Mouse (Mus musculus) kidney, embryonic 16.5 days (tissue): ENCODE results near the gene Iqsec2. TPM values are rescaled to one million over a fixed set of nuclear protein-coding genes. Genes with fewer than 3 reads are reported as not detected.

ENCODE experiments used
- ATAC-seq: fragments of 200-750 bp; cut with Nextera tagmentation; 2 replicates; pipeline ENCODE4 v1.8.0; 2017; ENCODE audit warnings: moderate TSS enrichment; ENCODE audit not compliant: low FRiP score, low TSS enrichment
- H3K27ac ChIP-seq: fragments of 300-500 bp; sonication (generic); 2 replicates; pipeline ENCODE4 v1.5.1; 2014; ENCODE audit warnings: low read length
- H3K27me3 ChIP-seq: fragments of 300-500 bp; sonication (generic); 2 replicates; pipeline ENCODE4 v1.6.1; 2014; ENCODE audit warnings: low read length, control low read depth, mixed read lengths; ENCODE audit not compliant: insufficient read depth
- H3K36me3 ChIP-seq: fragments of 300-500 bp; sonication (generic); 2 replicates; pipeline ENCODE4 v1.6.1; 2014; ENCODE audit warnings: low read length, control low read depth, mixed read lengths; ENCODE audit not compliant: insufficient read depth
- H3K4me1 ChIP-seq: fragments of 300-500 bp; sonication (generic); 2 replicates; pipeline ENCODE4 v1.6.1; 2014; ENCODE audit warnings: low read length, control low read depth, mixed read lengths; ENCODE audit not compliant: insufficient read depth
- H3K4me2 ChIP-seq: fragments of 300-500 bp; sonication (generic); replicated peaks from 2 replicates; pipeline ENCODE4 v1.6.1; 2014; ENCODE audit warnings: low read depth, low read length
- H3K4me3 ChIP-seq: fragments of 300-500 bp; sonication (generic); 2 replicates; pipeline ENCODE4 v1.5.1; 2014; ENCODE audit warnings: mild to moderate bottlenecking, low read length
- H3K9ac ChIP-seq: fragments of 300-500 bp; sonication (generic); replicated peaks from 2 replicates; pipeline ENCODE4 v1.6.1; 2014; ENCODE audit warnings: low read length
- H3K9me3 ChIP-seq: fragments of 300-500 bp; sonication (generic); 2 replicates; pipeline ENCODE4 v1.6.1; 2016; ENCODE audit warnings: low read length, control low read depth
- WGBS: fragments of 180-500 bp; shearing (Covaris S2); extraction: QIAGEN DNeasy Blood & Tissue Kit; methylation state at CpG from one replicate; pipeline ENCODE4 v1.1.7; 2014; 5-methylcytosine and 5-hydroxymethylcytosine counted together
- polyA plus RNA-seq: library from polyadenylated mRNA; unstranded; fragments of >200 nt; fragmentation: Nextera tagmentation; extraction: Ambion mirVana; gene quantifications from 2 replicates; pipeline ENCODE4 v1.2.1, GENCODE M21; 2015

The Iqsec2 gene
- polyA plus RNA-seq, 1 experiment from 2014 or later = 5.3 TPM

- no peak overlapping the region for H3K4me2 ChIP-seq
- H3K27me3 ChIP-seq = peaks cover 65% of the 10 kb centered on the region
- H3K9ac ChIP-seq = no peak overlapping the region
- WGBS = 38% methylated on average over 4 of the region's 4 CpGs
- H3K27ac ChIP-seq = no peak overlapping the region
- H3K9me3 ChIP-seq = no peaks in the 10 kb centered on the region
- H3K4me3 ChIP-seq = no peak overlapping the region
- H3K36me3 ChIP-seq = no peaks in the 10 kb centered on the region
- no peaks in the 10 kb centered on the region for H3K4me1 ChIP-seq
- peak; percentile 75 for ATAC-seq
Measured at GRCm38 (mm10) chrX:152201737-152202421, 57.8 kb downstream of the Iqsec2 start.

GRCm38 (mm10) chrX:152202422-152203103, 58.5 kb downstream of the Iqsec2 start:
- H3K27me3 ChIP-seq = peaks cover 66% of the 10 kb centered on the region
- WGBS = 38% methylated on average over 8 of the region's 8 CpGs
- no peak overlapping the region for H3K9ac ChIP-seq

GRCm38 (mm10) chrX:152203247-152203646, 59.2 kb downstream of the Iqsec2 start:
- H3K9me3 ChIP-seq = no peaks in the 10 kb centered on the region
- WGBS = 78% methylated on average over 4 of the region's 4 CpGs
- H3K4me1 ChIP-seq = no peaks in the 10 kb centered on the region
- 0 out of 2 replicates have a peak, but pooled peaks have one; percentile 16 for ATAC-seq
- H3K9ac ChIP-seq = no peak overlapping the region
- no peak overlapping the region for H3K4me3 ChIP-seq
- no peak overlapping the region for H3K27ac ChIP-seq
- no peaks in the 10 kb centered on the region for H3K36me3 ChIP-seq
- H3K4me2 ChIP-seq = no peak overlapping the region
- peaks cover 61% of the 10 kb centered on the region for H3K27me3 ChIP-seq

More at GRCm38 (mm10) chrX:152202422-152203103, 58.5 kb downstream of the Iqsec2 start:
- H3K9me3 ChIP-seq = no peaks in the 10 kb centered on the region
- no peak overlapping the region for H3K27ac ChIP-seq
- peak; percentile 64 for ATAC-seq
- no peak overlapping the region for H3K4me3 ChIP-seq
- no peaks in the 10 kb centered on the region for H3K4me1 ChIP-seq
- H3K36me3 ChIP-seq = no peaks in the 10 kb centered on the region
- H3K4me2 ChIP-seq = no peak overlapping the region

- WGBS = 97% methylated on average over 1 of the region's 1 CpGs
- Histone ChIP-seq H3K4me3 (no peak overlapping the region), H3K27ac (no peak overlapping the region), H3K9me3 (no peaks in the 10 kb centered on the region), H3K36me3 (no peaks in the 10 kb centered on the region), H3K4me1 (no peaks in the 10 kb centered on the region), H3K4me2 (no peak overlapping the region), H3K9ac (no peak overlapping the region), H3K27me3 (peaks cover 55% of the 10 kb centered on the region)
- ATAC-seq = no peak
Measured at GRCm38 (mm10) chrX:152205486-152205885, 61.4 kb downstream of the Iqsec2 start.

- Histone ChIP-seq H3K36me3 (0 out of 2 replicates have a peak, but pooled peaks cover 5% of the 10 kb centered on the region), H3K4me1 (no peaks in the 10 kb centered on the region), H3K4me3 (no peak overlapping the region), H3K27ac (no peak overlapping the region), H3K9me3 (no peaks in the 10 kb centered on the region), H3K27me3 (peaks cover 52% of the 10 kb centered on the region; the same call in 1 of the 2 replicates), H3K4me2 (no peak overlapping the region), H3K9ac (no peak overlapping the region)
- no peak for ATAC-seq
- 85% methylated on average over 1 of the region's 1 CpGs for WGBS
Measured at GRCm38 (mm10) chrX:152214703-152215102, 70.6 kb downstream of the Iqsec2 start.

- H3K27me3 ChIP-seq = peaks cover 54% of the 10 kb centered on the region
- H3K9me3 ChIP-seq = no peaks in the 10 kb centered on the region
- no peak for ATAC-seq
- H3K27ac ChIP-seq = no peak overlapping the region
- H3K4me3 ChIP-seq = no peak overlapping the region
- WGBS = 94% methylated on average over 2 of the region's 2 CpGs
- 0 out of 2 replicates have a peak, but pooled peaks cover 9% of the 10 kb centered on the region for H3K36me3 ChIP-seq
- no peaks in the 10 kb centered on the region for H3K4me1 ChIP-seq
- no peak overlapping the region for H3K4me2 ChIP-seq
- no peak overlapping the region for H3K9ac ChIP-seq
Measured at GRCm38 (mm10) chrX:152218529-152218928, 74.5 kb downstream of the Iqsec2 start.

- no peak overlapping the region for H3K27ac ChIP-seq
- H3K36me3 ChIP-seq = 0 out of 2 replicates have a peak, but pooled peaks cover 6% of the 10 kb centered on the region
- H3K4me1 ChIP-seq = no peaks in the 10 kb centered on the region
- no peak overlapping the region for H3K9ac ChIP-seq
- H3K9me3 ChIP-seq = no peaks in the 10 kb centered on the region
- WGBS = 74% methylated on average over 4 of the region's 4 CpGs
- no peak overlapping the region for H3K4me2 ChIP-seq
- H3K27me3 ChIP-seq = peaks cover 55% of the 10 kb centered on the region
- no peak overlapping the region for H3K4me3 ChIP-seq
- ATAC-seq = no peak
Measured at GRCm38 (mm10) chrX:152221721-152222120, 77.7 kb downstream of the Iqsec2 start.

GRCm38 (mm10) chrX:152222226-152222625, 78.2 kb downstream of the Iqsec2 start:
- Histone ChIP-seq H3K4me1 (no peaks in the 10 kb centered on the region), H3K27me3 (peaks cover 51% of the 10 kb centered on the region), H3K4me2 (no peak overlapping the region), H3K27ac (no peak overlapping the region), H3K4me3 (no peak overlapping the region), H3K9ac (no peak overlapping the region), H3K9me3 (no peaks in the 10 kb centered on the region), H3K36me3 (0 out of 2 replicates have a peak, but pooled peaks cover 6% of the 10 kb centered on the region)
- no peak for ATAC-seq
- 46% methylated on average over 9 of the region's 9 CpGs for WGBS

- H3K9ac ChIP-seq = no peak overlapping the region
- 85% methylated on average over 6 of the region's 6 CpGs for WGBS
- H3K4me1 ChIP-seq = no peaks in the 10 kb centered on the region
- H3K27ac ChIP-seq = no peak overlapping the region
- H3K36me3 ChIP-seq = 0 out of 2 replicates have a peak, but pooled peaks cover 6% of the 10 kb centered on the region
- no peak; the same call in 1 of the 2 replicates for ATAC-seq
- no peak overlapping the region for H3K4me3 ChIP-seq
- H3K27me3 ChIP-seq = peaks cover 42% of the 10 kb centered on the region
- no peak overlapping the region for H3K4me2 ChIP-seq
- no peaks in the 10 kb centered on the region for H3K9me3 ChIP-seq
Measured at GRCm38 (mm10) chrX:152223313-152223712, 79.2 kb downstream of the Iqsec2 start.

- H3K4me1 ChIP-seq = no peaks in the 10 kb centered on the region
- WGBS = 82% methylated on average over 5 of the region's 5 CpGs
- H3K27ac ChIP-seq = no peak overlapping the region
- no peaks in the 10 kb centered on the region for H3K9me3 ChIP-seq
- no peak overlapping the region for H3K9ac ChIP-seq
- ATAC-seq = no peak
- no peak overlapping the region for H3K4me3 ChIP-seq
- 0 out of 2 replicates have a peak, but pooled peaks cover 6% of the 10 kb centered on the region for H3K36me3 ChIP-seq
- H3K4me2 ChIP-seq = no peak overlapping the region
- H3K27me3 ChIP-seq = peaks cover 36% of the 10 kb centered on the region
Measured at GRCm38 (mm10) chrX:152224280-152224679, 80.2 kb downstream of the Iqsec2 start.
